Mouse (Mus musculus) urinary bladder, postnatal 25 days (tissue): ENCODE results near the gene Kat6b.

Experiments
- DNase-seq: peaks from one replicate; pipeline ENCODE4 v3.0.0; 2022; ENCODE audit warnings: low spot score

Kat6b gene

GRCm38 (mm10) chr14:21523234-21523633 is 42.0 kb downstream of the Kat6b start:
- no peak for DNase-seq

GRCm38 (mm10) chr14:21523851-21524441 is 42.7 kb downstream of the Kat6b start:
- peak; percentile 24 for DNase-seq

- no peak for DNase-seq
These were observed 44.4 kb downstream of the Kat6b start for GRCm38 (mm10) chr14:21525674-21526073.

- no peak for DNase-seq
These were observed 52.3 kb downstream of the Kat6b start for GRCm38 (mm10) chr14:21533566-21533965.

- DNase-seq: no peak
These were observed 52.8 kb downstream of the Kat6b start for GRCm38 (mm10) chr14:21534066-21534465.

DNA sequence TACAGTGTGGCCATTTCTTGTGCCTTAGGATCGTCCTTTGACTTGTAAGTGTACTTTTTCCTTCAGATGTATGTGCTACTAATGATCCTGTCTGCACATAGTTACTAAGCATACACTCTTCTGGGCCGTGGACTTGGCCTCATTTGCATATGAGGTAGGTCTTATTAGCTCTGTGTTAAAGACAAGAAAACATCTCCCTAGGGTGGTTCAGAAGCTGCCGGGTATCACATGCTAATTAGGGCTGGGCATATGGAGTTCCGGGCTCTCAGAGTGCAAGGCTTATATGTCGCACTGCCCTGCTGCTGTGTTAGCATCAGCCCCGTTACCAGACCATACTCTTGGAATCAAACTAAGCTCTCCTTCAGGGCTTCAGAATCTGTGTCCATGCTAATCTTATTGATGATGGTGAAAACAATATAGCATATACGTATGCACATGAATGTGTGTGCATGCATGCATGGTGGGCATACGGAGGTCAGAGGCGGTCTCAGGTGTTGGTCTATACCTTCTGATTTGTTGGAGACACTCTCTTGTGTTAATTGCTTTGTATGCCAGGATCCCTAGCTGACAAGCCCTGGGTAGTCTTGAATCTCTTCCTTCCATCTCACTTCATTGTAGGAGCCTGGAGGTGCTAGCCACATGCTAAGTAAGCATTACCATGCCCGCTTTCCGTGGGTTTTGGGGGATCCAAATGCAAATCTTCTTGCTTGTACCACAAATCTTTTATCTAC is 53.5 kb downstream of the Kat6b start:
- no peak for DNase-seq

DNA sequence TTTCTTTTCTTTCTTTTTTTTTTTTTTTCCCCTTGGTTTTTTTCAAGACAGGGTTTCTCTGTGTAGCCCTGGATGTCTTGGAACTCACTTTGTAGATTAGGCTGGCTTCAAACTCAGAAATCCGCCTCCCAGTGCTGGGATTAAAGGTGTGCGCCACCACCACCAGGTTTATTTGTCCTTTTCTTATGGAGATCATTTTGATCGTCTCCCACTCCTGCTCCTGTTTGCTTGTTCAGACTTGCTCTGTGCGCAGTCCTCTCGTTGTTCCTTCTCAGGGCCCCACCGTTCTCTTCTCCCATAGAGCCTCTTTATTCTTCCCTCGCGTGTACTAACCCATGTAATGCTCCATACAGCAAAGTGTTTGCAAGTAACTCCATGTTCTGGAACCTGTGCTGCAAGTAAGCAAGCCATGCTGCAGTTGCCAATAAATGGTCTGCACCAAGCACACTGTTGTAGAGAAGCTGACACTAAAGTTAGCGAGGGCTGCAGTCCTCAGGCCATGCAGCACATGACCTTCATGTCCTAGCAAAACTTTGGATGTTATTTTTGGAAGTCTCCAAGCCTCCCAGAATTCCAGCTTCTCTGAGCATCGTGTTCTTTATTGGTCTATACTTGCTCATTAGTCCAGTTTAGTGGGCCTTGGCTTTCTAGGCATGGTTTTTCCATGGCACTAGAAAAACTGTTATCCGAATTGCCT is 55.4 kb downstream of the Kat6b start:
- no peak for DNase-seq

DNA sequence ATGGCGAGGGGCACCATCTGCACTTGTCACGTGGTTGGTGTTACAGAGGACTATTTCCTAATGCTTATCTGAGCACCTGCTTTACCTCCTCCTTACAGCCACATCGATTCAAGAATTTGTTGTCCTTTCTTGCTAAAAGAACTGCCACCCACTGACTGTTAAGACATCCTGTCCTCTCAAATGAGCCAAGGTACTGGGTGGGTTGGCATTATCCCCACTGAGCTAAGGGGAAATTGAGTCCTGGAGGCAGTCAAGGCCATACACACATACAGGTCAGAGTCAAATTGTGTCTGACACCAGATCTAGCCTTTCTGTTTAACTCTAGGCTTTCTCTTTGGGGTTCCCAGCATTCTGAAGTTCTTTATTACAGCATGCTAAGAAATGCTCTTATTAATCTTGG is 56.6 kb downstream of the Kat6b start:
- DNase-seq: no peak

DNA sequence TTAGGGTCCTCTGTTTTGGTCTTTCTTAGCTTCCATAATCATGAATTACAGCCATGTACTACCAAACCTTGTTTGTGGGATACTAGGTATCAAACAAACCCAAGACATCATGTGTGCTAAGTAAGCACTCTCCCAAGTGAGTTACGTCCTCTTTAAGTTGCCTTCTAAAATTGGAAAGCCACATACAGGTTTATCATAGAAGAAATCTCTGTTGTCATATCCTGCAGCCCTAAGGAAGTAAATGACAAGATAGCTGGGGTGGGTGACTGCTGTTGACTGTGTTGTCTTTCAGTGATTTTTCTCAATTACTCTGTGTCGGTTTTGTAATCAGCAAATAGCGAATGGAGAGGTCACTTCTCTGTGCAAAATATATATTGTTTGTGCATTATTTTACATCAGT is 58.5 kb downstream of the Kat6b start:
- DNase-seq: no peak

DNA sequence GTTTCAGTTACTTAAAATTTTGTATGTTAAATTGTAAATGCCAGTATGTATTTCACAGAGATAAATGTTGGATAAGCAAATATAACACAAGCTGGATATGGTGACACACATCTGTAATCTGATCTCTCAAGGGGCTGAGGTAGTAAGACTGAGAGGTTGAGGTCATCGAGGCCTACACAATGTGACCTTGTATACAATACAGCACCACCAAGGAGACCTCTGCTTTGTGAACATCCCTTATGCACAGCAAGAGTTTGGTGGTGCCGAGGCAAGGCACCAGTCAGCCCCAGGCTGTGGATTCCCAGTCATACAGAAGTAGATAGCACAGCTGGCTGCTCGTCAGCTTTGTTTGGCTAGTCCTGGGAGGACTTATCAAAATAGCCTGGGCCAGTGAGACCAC is 59.1 kb downstream of the Kat6b start:
- DNase-seq: no peak

- no peak for DNase-seq
These were observed 64.3 kb downstream of the Kat6b start for GRCm38 (mm10) chr14:21545529-21545928.

GRCm38 (mm10) chr14:21546351-21546750 is 65.1 kb downstream of the Kat6b start:
- DNase-seq: no peak

DNA sequence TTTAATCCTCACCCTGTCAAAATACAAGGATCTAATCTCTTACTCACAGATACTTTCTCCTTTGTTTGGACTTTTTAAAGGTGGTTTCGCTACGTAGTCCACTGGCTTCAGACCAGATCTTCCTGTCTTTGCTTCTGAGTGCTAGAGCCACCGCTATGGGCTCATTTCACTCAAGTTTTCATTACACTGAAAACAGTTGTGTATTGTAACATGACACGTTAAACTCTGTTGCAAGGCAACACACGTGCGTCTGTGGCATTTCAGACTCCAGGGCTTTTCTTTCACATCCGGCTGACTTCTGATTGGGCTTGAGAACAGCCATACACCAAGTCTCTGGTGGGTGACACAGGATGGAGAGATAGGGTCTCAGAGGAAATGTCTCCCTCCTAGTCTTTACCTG is 66.1 kb downstream of the Kat6b start:
- DNase-seq: no peak

DNA sequence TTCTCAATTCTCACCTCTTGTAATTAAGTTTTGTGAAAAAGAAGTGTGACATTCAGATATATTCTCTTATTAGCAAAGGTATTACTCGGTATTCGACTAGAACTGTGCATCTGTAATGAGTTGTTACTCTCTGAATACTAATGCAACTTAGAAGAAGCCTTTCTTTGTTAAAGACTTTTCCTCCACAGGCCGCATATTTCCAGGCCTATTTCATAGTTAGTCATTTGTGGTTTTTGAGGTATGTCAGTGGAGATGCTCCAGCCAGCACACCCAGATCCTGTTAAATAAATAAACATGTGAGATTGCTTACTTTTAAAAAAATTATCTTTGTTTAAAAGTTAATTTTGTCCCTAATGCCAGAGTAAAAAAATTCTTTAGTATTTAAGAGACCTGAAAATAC is 66.7 kb downstream of the Kat6b start:
- DNase-seq: no peak

GRCm38 (mm10) chr14:21548952-21549607 is 67.8 kb downstream of the Kat6b start:
- DNase-seq: no peak

GRCm38 (mm10) chr14:21549608-21550115 is 68.4 kb downstream of the Kat6b start:
- DNase-seq: no peak

DNA sequence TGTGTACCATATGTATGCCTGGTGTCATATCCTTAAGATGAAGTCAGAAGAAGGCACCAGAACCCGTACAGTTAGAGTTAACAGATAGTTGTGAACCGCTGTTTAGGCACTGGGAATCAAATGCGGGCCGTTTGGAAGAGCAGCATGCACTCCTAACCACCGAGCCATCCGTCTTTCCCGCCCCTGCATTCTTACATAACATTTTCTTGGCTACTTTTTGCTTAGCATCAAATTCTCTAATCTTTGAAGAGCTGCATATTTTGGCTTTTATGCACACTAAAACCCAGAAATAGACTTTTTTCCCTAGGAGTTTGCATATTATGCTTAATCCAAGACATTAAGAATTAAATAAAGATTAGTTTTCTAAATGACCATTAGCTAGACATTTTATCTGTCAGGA is 69.3 kb downstream of the Kat6b start:
- no peak for DNase-seq

DNA sequence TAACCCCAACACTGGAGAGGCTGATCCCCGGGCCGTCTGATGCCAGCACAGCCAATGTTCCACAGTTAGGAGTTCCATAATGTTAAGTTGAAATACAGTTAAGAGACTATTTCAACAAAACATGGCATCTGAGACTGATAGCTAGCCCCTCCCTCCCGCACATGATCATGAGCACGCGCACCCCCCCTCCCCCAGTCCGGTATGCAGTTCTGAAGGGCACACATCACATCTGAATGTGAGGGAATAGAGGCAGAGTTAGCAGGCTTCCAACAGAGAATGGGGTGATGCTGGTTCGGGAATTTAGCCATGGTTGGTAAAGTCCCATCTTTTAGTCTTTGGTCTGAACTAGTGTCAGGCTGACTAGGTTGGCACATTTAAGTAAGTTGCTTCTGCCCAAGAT is 70.4 kb downstream of the Kat6b start:
- no peak for DNase-seq

DNA sequence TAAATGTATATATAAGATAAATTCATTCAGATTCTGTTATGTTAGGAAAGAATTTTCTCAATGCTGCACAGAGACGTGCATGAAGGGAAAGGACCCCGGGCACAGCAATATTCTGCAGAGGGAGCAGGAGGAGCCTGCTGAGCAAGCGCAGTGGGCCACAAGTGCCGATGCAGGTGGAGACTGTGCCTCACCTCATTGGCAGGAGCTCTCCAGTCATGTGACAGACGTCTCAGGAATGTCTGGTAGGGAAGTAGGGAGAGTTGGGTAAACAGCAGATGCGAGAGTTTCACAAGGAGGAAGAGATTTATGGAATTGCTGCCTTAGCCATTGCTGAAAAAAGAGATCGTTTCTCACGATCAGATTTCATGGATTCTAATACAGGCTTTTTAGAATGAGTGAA is 71.7 kb downstream of the Kat6b start:
- DNase-seq: no peak

GRCm38 (mm10) chr14:21554046-21554445 is 72.8 kb downstream of the Kat6b start:
- no peak for DNase-seq

GRCm38 (mm10) chr14:21558440-21559131 is 77.4 kb downstream of the Kat6b start:
- DNase-seq: no peak

- no peak for DNase-seq
These were observed 78.2 kb downstream of the Kat6b start for GRCm38 (mm10) chr14:21559447-21559846.
